Mouse (Mus musculus): ENCODE results near the gene Cdk16.
"Not testable (repeated sequence)": the region's sequence is repeated elsewhere in the genome, so short reads cannot be mapped to it uniquely, and the experiment has no call there.

Cdk16 gene

GRCm38 (mm10) chrX:20687519-20688067, at the start of gene Cdk16:
Cdk16 (plus strand) TSS chrX:20687954.
- peak; percentile 72 for DNase-seq (ENCODE audit: low spot score)

GRCm38 (mm10) chrX:20638141-20638540, 49.6 kb upstream of the Cdk16 start:
- DNase-seq (ENCODE audit: low spot score) = no peak

GRCm38 (mm10) chrX:20644780-20645179, 43.0 kb upstream of the Cdk16 start:
- DNase-seq (ENCODE audit: low spot score) = no peak

GRCm38 (mm10) chrX:20657593-20657992, 30.2 kb upstream of the Cdk16 start:
- no peak for DNase-seq (ENCODE audit: low spot score)

GRCm38 (mm10) chrX:20658026-20658652, 29.6 kb upstream of the Cdk16 start, which contains the start of gene Uba1:
Uba1 (plus strand) TSS chrX:20658326.
- DNase-seq (ENCODE audit: low spot score) = peak; percentile 61

GRCm38 (mm10) chrX:20658891-20659406, 28.8 kb upstream of the Cdk16 start:
- no peak for DNase-seq (ENCODE audit: low spot score)

- DNase-seq (ENCODE audit: low spot score) = no peak
Measured at GRCm38 (mm10) chrX:20662317-20662715, 25.4 kb upstream of the Cdk16 start.

- DNase-seq (ENCODE audit: low spot score) = peak; percentile 74
Measured at GRCm38 (mm10) chrX:20662716-20663443, 24.9 kb upstream of the Cdk16 start.

GRCm38 (mm10) chrX:20663444-20663790, 24.3 kb upstream of the Cdk16 start:
- no peak for DNase-seq (ENCODE audit: low spot score)

GRCm38 (mm10) chrX:20688068-20688547, 354 bp downstream of the Cdk16 start:
- DNase-seq (ENCODE audit: low spot score) = peak; percentile 74

- DNase-seq (ENCODE audit: low spot score) = peak; percentile 25
Measured at GRCm38 (mm10) chrX:20688615-20689014, 861 bp downstream of the Cdk16 start.

- no peak for DNase-seq (ENCODE audit: low spot score)
Measured at GRCm38 (mm10) chrX:20691566-20691965, 3.8 kb downstream of the Cdk16 start.

GRCm38 (mm10) chrX:20692616-20693015, 4.9 kb downstream of the Cdk16 start:
- DNase-seq (ENCODE audit: low spot score) = no peak

GRCm38 (mm10) chrX:20695842-20696241, 8.1 kb downstream of the Cdk16 start:
- no peak for DNase-seq (ENCODE audit: low spot score)

GRCm38 (mm10) chrX:20703741-20704290, 16.1 kb downstream of the Cdk16 start, which contains the start of gene Usp11:
Usp11 (plus strand) TSS chrX:20703906.
- DNase-seq (ENCODE audit: low spot score) = no peak

- DNase-seq (ENCODE audit: low spot score) = peak; percentile 52
Measured at GRCm38 (mm10) chrX:20704295-20705082, 16.7 kb downstream of the Cdk16 start.

- no peak for DNase-seq (ENCODE audit: low spot score)
Measured at GRCm38 (mm10) chrX:20705083-20705402, 17.3 kb downstream of the Cdk16 start.

GRCm38 (mm10) chrX:20728681-20729080, 40.9 kb downstream of the Cdk16 start:
- no peak for DNase-seq (ENCODE audit: low spot score)

GRCm38 (mm10) chrX:20730048-20730447, 42.3 kb downstream of the Cdk16 start:
- DNase-seq (ENCODE audit: low spot score) = not testable (repeated sequence)

GRCm38 (mm10) chrX:20736479-20736878, 48.7 kb downstream of the Cdk16 start:
- DNase-seq (ENCODE audit: low spot score) = no peak

GRCm38 (mm10) chrX:20748829-20749228, 61.1 kb downstream of the Cdk16 start:
- DNase-seq (ENCODE audit: low spot score) = no peak
